Mouse (Mus musculus) lung, embryonic 14.5 days (tissue): ENCODE measurements around the gene Gm11567. TPM values are rescaled to one million over a fixed set of nuclear protein-coding genes. Genes with fewer than 3 reads are reported as not detected.
A peak's percentile ranks its signal among the peaks of the same experiment; 100 is the strongest.
"Not testable (repeated sequence)": the region's sequence is repeated elsewhere in the genome, so short reads cannot be mapped to it uniquely, and the experiment has no call there.

Source experiments
- ATAC-seq: fragments of 200-750 bp; cut with Nextera tagmentation; 2 replicates; pipeline ENCODE4 v1.8.0; 2017; ENCODE audit warnings: mild to moderate bottlenecking, moderate TSS enrichment, moderate library complexity; ENCODE audit not compliant: insufficient read depth
- DNase-seq: peaks from one replicate; pipeline ENCODE4 v3.0.0-alpha.2; 2015
- H3K27ac ChIP-seq: fragments of 300-500 bp; sonication (generic); 2 replicates; pipeline ENCODE4 v1.5.1; 2014; ENCODE audit warnings: low read depth, mild to moderate bottlenecking, moderate library complexity
- H3K27me3 ChIP-seq: fragments of 300-500 bp; sonication (generic); 2 replicates; pipeline ENCODE4 v1.6.1; 2014; ENCODE audit warnings: low read length, control low read depth; ENCODE audit not compliant: insufficient read depth
- H3K36me3 ChIP-seq: fragments of 300-500 bp; sonication (generic); 2 replicates; pipeline ENCODE4 v1.6.1; 2014; ENCODE audit warnings: control low read depth; ENCODE audit not compliant: insufficient read depth
- H3K4me1 ChIP-seq: fragments of 300-500 bp; sonication (generic); 2 replicates; pipeline ENCODE4 v1.6.1; 2014; ENCODE audit warnings: antibody characterized with exemption, control low read depth; ENCODE audit not compliant: insufficient read depth
- H3K4me2 ChIP-seq: fragments of 300-500 bp; sonication (generic); 2 replicates; pipeline ENCODE4 v1.6.1; 2014; ENCODE audit warnings: mild to moderate bottlenecking
- H3K4me3 ChIP-seq: fragments of 300-500 bp; sonication (generic); 2 replicates; pipeline ENCODE4 v1.5.1; 2014; ENCODE audit warnings: low read depth, low read length
- H3K9ac ChIP-seq: fragments of 300-500 bp; sonication (generic); 2 replicates; pipeline ENCODE4 v1.6.1; 2014
- H3K9me3 ChIP-seq: fragments of 300-500 bp; sonication (generic); 2 replicates; pipeline ENCODE4 v1.6.1; 2016; ENCODE audit warnings: low read depth, low read length, control low read depth
- CTCF ChIP-seq: IDR thresholded peaks from 2 replicates; pipeline ENCODE4 v1.5.1; 2016; ENCODE audit warnings: antibody characterized with exemption, low read depth
- WGBS: fragments of 180-500 bp; shearing (Covaris S2); extraction: QIAGEN DNeasy Blood & Tissue Kit; methylation state at CpG from one replicate; pipeline ENCODE4 v1.1.7; 2014; 5-methylcytosine and 5-hydroxymethylcytosine counted together
- polyA plus RNA-seq: library from polyadenylated mRNA; unstranded; fragments of >200 nt; fragmentation: Nextera tagmentation; extraction: Ambion mirVana; gene quantifications from 2 replicates; pipeline ENCODE4 v1.2.1, GENCODE M21; 2014

Gene Gm11567
- not detected in 2 replicates for polyA plus RNA-seq

GRCm38 (mm10) chr11:99878887-99879286, at the start of gene Gm11567:
Gene Gm11567 (plus strand): TSS chr11:99879187.
- WGBS, result 50% methylated on average over 1 of the region's 1 CpGs
- H3K4me2 ChIP-seq, H3K4me1 ChIP-seq, H3K4me3 ChIP-seq, ATAC-seq, H3K27me3 ChIP-seq, H3K36me3 ChIP-seq, H3K27ac ChIP-seq, H3K9me3 ChIP-seq, DNase-seq, H3K9ac ChIP-seq: not testable (repeated sequence)

GRCm38 (mm10) chr11:99837966-99838365, 41.0 kb upstream of the Gm11567 start, which contains the start of gene 2300003K06Rik:
Gene 2300003K06Rik (minus strand): TSS chr11:99838066.
- WGBS, result 60% methylated on average over 1 of the region's 1 CpGs
- DNase-seq (no peak), ATAC-seq (no peak)
- Histone ChIP-seq H3K27ac (no peak within 1 kb of the TSS), H3K9ac (no peak within 1 kb of the TSS), H3K27me3 (no peaks in the 10 kb centered on the region), H3K4me1 (no peaks in the 10 kb centered on the region), H3K36me3 (no peaks in the 10 kb centered on the region), H3K4me2 (no peak within 1 kb of the TSS), H3K9me3 (no peaks in the 10 kb centered on the region), H3K4me3 (no peak within 1 kb of the TSS)
- TF ChIP-seq CTCF, result no peak

- Histone ChIP-seq H3K27me3 (no peaks in the 10 kb centered on the region), H3K4me3 (no peak overlapping the region), H3K4me1 (no peaks in the 10 kb centered on the region), H3K9me3 (no peaks in the 10 kb centered on the region), H3K27ac (no peak overlapping the region), H3K36me3 (no peaks in the 10 kb centered on the region), H3K9ac (no peak overlapping the region), H3K4me2 (no peak overlapping the region)
- WGBS, result 91% methylated on average over 1 of the region's 1 CpGs
- no peak for TF ChIP-seq CTCF
- ATAC-seq (no peak), DNase-seq (no peak)
These were observed 36.8 kb upstream of the Gm11567 start for GRCm38 (mm10) chr11:99842185-99842584.

- no peaks in the 10 kb centered on the region for H3K4me1 ChIP-seq
- no peaks in the 10 kb centered on the region for H3K9me3 ChIP-seq
- no peaks in the 10 kb centered on the region for H3K36me3 ChIP-seq
- H3K4me3 ChIP-seq, result no peak overlapping the region
- WGBS, result 83% methylated on average over 2 of the region's 2 CpGs
- ATAC-seq (no peak), DNase-seq (no peak)
- no peak for TF ChIP-seq CTCF
- H3K27ac ChIP-seq, result no peak overlapping the region
- H3K27me3 ChIP-seq, result no peaks in the 10 kb centered on the region
- H3K4me2 ChIP-seq, result no peak overlapping the region
- no peak overlapping the region for H3K9ac ChIP-seq
These were observed 32.2 kb upstream of the Gm11567 start for GRCm38 (mm10) chr11:99846746-99847145.

GRCm38 (mm10) chr11:99851508-99851907, 27.5 kb upstream of the Gm11567 start, which contains the start of gene Krtap4-16:
Gene Krtap4-16 (minus strand): TSS chr11:99851608.
- H3K27ac ChIP-seq, result no peak within 1 kb of the TSS
- H3K9ac ChIP-seq, result no peak within 1 kb of the TSS
- ATAC-seq (no peak), DNase-seq (no peak)
- H3K36me3 ChIP-seq, result no peaks in the 10 kb centered on the region
- no peak for TF ChIP-seq CTCF
- no peaks in the 10 kb centered on the region for H3K4me1 ChIP-seq
- no peaks in the 10 kb centered on the region for H3K9me3 ChIP-seq
- no peak within 1 kb of the TSS for H3K4me2 ChIP-seq
- no peak within 1 kb of the TSS for H3K4me3 ChIP-seq
- H3K27me3 ChIP-seq, result no peaks in the 10 kb centered on the region

GRCm38 (mm10) chr11:99854121-99854520, 24.9 kb upstream of the Gm11567 start:
- Histone ChIP-seq H3K9ac (no peak overlapping the region), H3K27me3 (no peaks in the 10 kb centered on the region), H3K4me3 (no peak overlapping the region), H3K4me2 (no peak overlapping the region), H3K36me3 (no peaks in the 10 kb centered on the region), H3K9me3 (no peaks in the 10 kb centered on the region), H3K27ac (no peak overlapping the region), H3K4me1 (no peaks in the 10 kb centered on the region)
- WGBS, result 51% methylated on average over 3 of the region's 3 CpGs
- ATAC-seq, result no peak
- peak; percentile 37 for DNase-seq
- peak; percentile 59 for TF ChIP-seq CTCF

- DNase-seq (no peak), ATAC-seq (no peak)
- H3K27ac ChIP-seq, result no peak within 1 kb of the TSS
- WGBS, result 81% methylated on average over 2 of the region's 2 CpGs
- no peak within 1 kb of the TSS for H3K4me3 ChIP-seq
- no peaks in the 10 kb centered on the region for H3K27me3 ChIP-seq
- no peaks in the 10 kb centered on the region for H3K4me1 ChIP-seq
- no peaks in the 10 kb centered on the region for H3K9me3 ChIP-seq
- H3K4me2 ChIP-seq, result no peak within 1 kb of the TSS
- TF ChIP-seq CTCF, result no peak
- no peak within 1 kb of the TSS for H3K9ac ChIP-seq
- H3K36me3 ChIP-seq, result no peaks in the 10 kb centered on the region
These were observed 21.4 kb upstream of the Gm11567 start, which contains the start of gene Gm11568 for GRCm38 (mm10) chr11:99857617-99858016. Gene Gm11568 (plus strand): TSS chr11:99857917.

GRCm38 (mm10) chr11:99858761-99859160, 20.2 kb upstream of the Gm11567 start:
- H3K36me3 ChIP-seq, result no peaks in the 10 kb centered on the region
- no peak for ATAC-seq
- DNase-seq, result no peak
- H3K9ac ChIP-seq, result no peak overlapping the region
- TF ChIP-seq CTCF, result no peak
- 65% methylated on average over 2 of the region's 2 CpGs for WGBS
- no peak overlapping the region for H3K27ac ChIP-seq
- H3K4me3 ChIP-seq, result no peak overlapping the region
- H3K27me3 ChIP-seq, result no peaks in the 10 kb centered on the region
- no peak overlapping the region for H3K4me2 ChIP-seq
- H3K4me1 ChIP-seq, result no peaks in the 10 kb centered on the region
- no peaks in the 10 kb centered on the region for H3K9me3 ChIP-seq

GRCm38 (mm10) chr11:99864176-99864575, 14.8 kb upstream of the Gm11567 start, which contains the start of gene Gm11559:
Gene Gm11559 (plus strand): TSS chr11:99864476.
- H3K9ac ChIP-seq, H3K4me2 ChIP-seq, H3K4me3 ChIP-seq, DNase-seq, H3K4me1 ChIP-seq, H3K27me3 ChIP-seq, H3K36me3 ChIP-seq, H3K9me3 ChIP-seq, H3K27ac ChIP-seq, ATAC-seq: not testable (repeated sequence)
- 56% methylated on average over 1 of the region's 1 CpGs for WGBS

GRCm38 (mm10) chr11:99873089-99873488, 5.9 kb upstream of the Gm11567 start, which contains the start of gene Krtap9-1:
Gene Krtap9-1 (plus strand): TSS chr11:99873389.
- DNase-seq, H3K27me3 ChIP-seq, H3K4me3 ChIP-seq, H3K36me3 ChIP-seq, H3K9ac ChIP-seq, H3K9me3 ChIP-seq, ATAC-seq, H3K27ac ChIP-seq, H3K4me2 ChIP-seq, H3K4me1 ChIP-seq: not testable (repeated sequence)
- WGBS, result 54% methylated on average over 1 of the region's 1 CpGs
